Mouse (Mus musculus) CD4-positive, CD25-positive, alpha-beta regulatory T cell, adult 4 months (primary cell): ENCODE measurements around the gene AC124108.1. TPM values are rescaled to one million over a fixed set of nuclear protein-coding genes. Genes with fewer than 3 reads are reported as not detected.

Source experiments
- polyA plus RNA-seq, 2 experiments: library from polyadenylated mRNA; unstranded; fragments of 100-300 nt; shearing (Covaris generic); gene quantifications; one replicate each; pipeline ENCODE4 v1.2.1; 2017

Gene AC124108.1
- polyA plus RNA-seq, 2 experiments from 2014 or later = not detected

Other genes with a start within 250 kb of the AC124108.1 start
- gene Slc45a3, start 228.5 kb upstream of the AC124108.1 start, polyA plus RNA-seq = under 1 TPM; 0.26 to 0.49 TPM
- gene Elk4, start 183.8 kb upstream of the AC124108.1 start, polyA plus RNA-seq = 10 to 100 TPM; 58.2 to 68.3 TPM
- gene Mfsd4a, start 123.4 kb upstream of the AC124108.1 start, polyA plus RNA-seq = 10 to 100 TPM; 29.5 to 38.7 TPM
- not detected for gene Cdk18, start 51.8 kb upstream of the AC124108.1 start, polyA plus RNA-seq
- gene Lemd1, start within 50 bp of the AC124108.1 start, polyA plus RNA-seq = not detected
- not detected for gene Gm10188, start 38.3 kb downstream of the AC124108.1 start, polyA plus RNA-seq
- gene Klhdc8a, start 107.2 kb downstream of the AC124108.1 start, polyA plus RNA-seq = under 1 TPM in 1 of 2 experiments, not detected in 1; 0.07 TPM
- gene Nuak2, start 124.7 kb downstream of the AC124108.1 start, polyA plus RNA-seq = 1 to 10 TPM; 2.0 to 4.3 TPM
- 1 to 10 TPM; 1.0 to 1.2 TPM for gene Tmcc2, start 199.8 kb downstream of the AC124108.1 start, polyA plus RNA-seq
- 1 to 10 TPM; 4.9 to 7.1 TPM for gene Dstyk, start 226.1 kb downstream of the AC124108.1 start, polyA plus RNA-seq